Mouse (Mus musculus) CH12.LX (cell line): ENCODE measurements around the gene Zfp11. TPM values are rescaled to one million over a fixed set of nuclear protein-coding genes. Genes with fewer than 3 reads are reported as not detected.

ENCODE experiments used
- DNase-seq: peaks from one replicate; pipeline ENCODE4 v3.0.0-alpha.2; 2013; ENCODE audit errors: extremely low read depth
- H3K27ac ChIP-seq: 2 replicates; pipeline ENCODE4 v1.5.1; 2012; ENCODE audit warnings: low read depth, mild to moderate bottlenecking, control low read depth, moderate library complexity; ENCODE audit not compliant: insufficient read depth
- H3K27me3 ChIP-seq: replicated peaks from 2 replicates; pipeline ENCODE3; 2012; ENCODE audit warnings: inconsistent platforms
- H3K36me3 ChIP-seq, 2 experiments: replicated peaks in 1 of 2; 2 replicates each; pipeline versions ENCODE3 to v1.6.1; 2012; ENCODE audit warnings: inconsistent platforms in 1 of 2, low read length in 1 of 2, mild to moderate bottlenecking in 1 of 2, mixed read lengths in 1 of 2, moderate library complexity in 1 of 2; ENCODE audit not compliant: control insufficient read depth in 1 of 2, insufficient read depth in 1 of 2
- H3K4me1 ChIP-seq, 2 experiments: 2 replicates each; pipeline ENCODE4 v1.6.1; 2012; ENCODE audit warnings: inconsistent platforms in 1 of 2, moderate library complexity in 1 of 2; ENCODE audit not compliant: insufficient read depth in 2 of 2, control insufficient read depth in 1 of 2
- H3K4me2 ChIP-seq: 2 replicates; pipeline ENCODE4 v1.6.1; 2012; ENCODE audit warnings: low read depth, mild to moderate bottlenecking, control low read depth; ENCODE audit not compliant: poor library complexity, insufficient read depth, severe bottlenecking
- H3K4me3 ChIP-seq, 3 experiments: fragments of 150-350 bp in 1 of 3; sonication (generic) in 1 of 3; replicated peaks in 1 of 3; 2 replicates each; pipeline versions ENCODE3 to v1.5.1; 2011 to 2012; ENCODE audit warnings: low read depth in 2 of 3, low read length in 2 of 3, mild to moderate bottlenecking in 2 of 3, moderate library complexity in 2 of 3, control low read depth in 1 of 3, improper control_type of control experiment in 1 of 3, inconsistent platforms in 1 of 3, mixed read lengths in 1 of 3; ENCODE audit not compliant: poor library complexity in 1 of 3
- H3K79me2 ChIP-seq: replicated peaks from 2 replicates; pipeline ENCODE4 v1.6.1; 2012; ENCODE audit warnings: mild to moderate bottlenecking, moderate library complexity; ENCODE audit not compliant: control insufficient read depth, poor library complexity, insufficient read depth, severe bottlenecking; ENCODE audit errors: extremely low read depth
- H3K9ac ChIP-seq: 2 replicates; pipeline ENCODE4 v1.6.1; 2012; ENCODE audit warnings: low read depth, mild to moderate bottlenecking, control low read depth, moderate library complexity; ENCODE audit not compliant: insufficient read depth
- H3K9me3 ChIP-seq: replicated peaks from 2 replicates; pipeline ENCODE3; 2012; ENCODE audit warnings: low read length, inconsistent platforms, mixed read lengths
- CTCF ChIP-seq, 2 experiments: IDR thresholded peaks in 1 of 2; conservative IDR thresholded peaks in 1 of 2; 2 replicates each; pipeline ENCODE4 v1.5.1; 2011 to 2012; ENCODE audit warnings: low read depth in 2 of 2, low read length in 2 of 2, improper control_type of control experiment in 1 of 2, inconsistent platforms in 1 of 2, mild to moderate bottlenecking in 1 of 2, moderate library complexity in 1 of 2
- HCFC1 ChIP-seq: IDR thresholded peaks from 2 replicates; pipeline ENCODE4 v1.6.1; 2012; ENCODE audit warnings: low read depth, mild to moderate bottlenecking, inconsistent platforms, low read length, improper control_type of control experiment
- JUN ChIP-seq: IDR thresholded peaks from 2 replicates; pipeline ENCODE4 v1.6.1; 2011; ENCODE audit warnings: low read depth, mild to moderate bottlenecking, low read length, improper control_type of control experiment, moderate library complexity; ENCODE audit not compliant: insufficient read depth
- MAX ChIP-seq: IDR thresholded peaks from 2 replicates; pipeline ENCODE4 v1.6.1; 2011; ENCODE audit warnings: low read length, improper control_type of control experiment
- MYC ChIP-seq: IDR thresholded peaks from 2 replicates; pipeline ENCODE4 v1.6.1; 2011; ENCODE audit warnings: low read depth, mild to moderate bottlenecking, improper control_type of control experiment, low read length
- NELFE ChIP-seq: IDR thresholded peaks from 2 replicates; pipeline ENCODE4 v1.6.1; 2011; ENCODE audit warnings: low read depth, low read length, improper control_type of control experiment
- POLR2AphosphoS2 ChIP-seq: IDR thresholded peaks from 2 replicates; pipeline ENCODE4 v1.6.1; 2011; ENCODE audit warnings: low read depth, low read length, improper control_type of control experiment
- RAD21 ChIP-seq: IDR thresholded peaks from 2 replicates; pipeline ENCODE4 v1.6.1; 2011; ENCODE audit warnings: low read depth, mild to moderate bottlenecking, low read length, improper control_type of control experiment, moderate library complexity
- SMC3 ChIP-seq: IDR thresholded peaks from 2 replicates; pipeline ENCODE4 v1.6.1; 2011; ENCODE audit warnings: low read depth, low read length, improper control_type of control experiment
- TBP ChIP-seq: conservative IDR thresholded peaks from 2 replicates; pipeline ENCODE4 v1.6.1; 2011; ENCODE audit warnings: low read depth, low read length, improper control_type of control experiment
- TCF12 ChIP-seq: IDR thresholded peaks from 2 replicates; pipeline ENCODE4 v1.6.1; 2014; ENCODE audit warnings: low read depth, mild to moderate bottlenecking, inconsistent platforms, low read length, improper control_type of control experiment
- UBTF ChIP-seq: IDR thresholded peaks from 2 replicates; pipeline ENCODE4 v1.6.1; 2012; ENCODE audit warnings: low read depth, mild to moderate bottlenecking, inconsistent platforms, low read length, improper control_type of control experiment, moderate library complexity
- USF1 ChIP-seq: IDR thresholded peaks from 2 replicates; pipeline ENCODE4 v1.6.1; 2014; ENCODE audit warnings: low read depth, mild to moderate bottlenecking, inconsistent platforms, low read length, improper control_type of control experiment
- USF2 ChIP-seq: conservative IDR thresholded peaks from 2 replicates; pipeline ENCODE4 v1.6.1; 2011; ENCODE audit warnings: low read depth, low read length, improper control_type of control experiment
- ZNF384 ChIP-seq: IDR thresholded peaks from 2 replicates; pipeline ENCODE4 v1.6.1; 2012; ENCODE audit warnings: low read depth, low read length, improper control_type of control experiment, inconsistent platforms
- dilution Hi-C: fragments of 300-500 bp; cut with MboI; formaldehyde crosslinking; loops from 2 replicates; pipeline ENCODE4 v1.14.3; 2020; ENCODE audit warnings: low sequenced_read_pairs; ENCODE audit not compliant: extremely low pct_unique_long_range_greater_than_20kb, extremely low pct_ligation_motif_present
- in situ Hi-C: fragments of 300-500 bp; cut with MboI; formaldehyde crosslinking; loops from 3 replicates; pipeline ENCODE4 v1.14.3; 2019; ENCODE audit warnings: low sequenced_read_pairs, low pct_ligation_motif_present, low pct_unique_long_range_greater_than_20kb, mixed read lengths
- polyA plus RNA-seq: library from polyadenylated mRNA; unstranded; fragments of >175 nt; gene quantifications from 2 replicates; pipeline ENCODE4 v1.2.1, GENCODE M21; 2012; ENCODE audit warnings: low read depth; ENCODE audit not compliant: insufficient read length
- total RNA-seq, 2 experiments: library from RNA; depleted of rRNA; stranded (reverse); fragments of 300-350 nt in 1 of 2; fragments of >200 nt in 1 of 2; gene quantifications; 2 replicates each; pipeline ENCODE4 v1.2.3; 2012 to 2014

Gene Zfp11
- not detected in 2 replicates for total RNA-seq (2012; rRNA removed)
- not detected in 2 replicates for total RNA-seq (2014; rRNA removed)
- polyA plus RNA-seq: not detected in 2 replicates

GRCm38 (mm10) chr5:129670036-129670458 lies at the start of gene Zfp11:
Zfp11 (minus strand) TSS chr5:129670099.
- no peak within 1 kb of the TSS for H3K27ac ChIP-seq

GRCm38 (mm10) chr5:129717016-129717415 lies 47.1 kb upstream of the Zfp11 start:
- Histone ChIP-seq H3K4me3 (no peak overlapping the region), H3K9me3 (peaks cover 2% of the 10 kb centered on the region), H3K79me2 (peaks cover 9% of the 10 kb centered on the region; the same call in 1 of the 2 replicates), H3K4me1 (peaks cover 0 to 13% of the 10 kb centered on the region in 2 experiments; a peak in 3 of 4 replicates), H3K36me3 (peaks cover 31 to 42% of the 10 kb centered on the region in 2 experiments), H3K9ac (no peak overlapping the region), H3K27me3 (peaks cover 12% of the 10 kb centered on the region), H3K4me2 (no peak overlapping the region), H3K27ac (no peak overlapping the region)
- peak; percentile 20 for DNase-seq
- TF ChIP-seq NELFE: no peak
- TF ChIP-seq USF1: no peak
- TF ChIP-seq CTCF (conservative IDR thresholded peaks at IDR 0.05 in 1 of 2, IDR thresholded peaks at IDR 0.05 in 1 of 2; ENCODE audit: low read depth in 2 of 2, low read length in 2 of 2): peak in 1 of 2 experiments; percentile 11; a peak in 1 of 4 replicates
- dilution Hi-C loops (no loop called here), in situ Hi-C loops (no loop called here)

More at GRCm38 (mm10) chr5:129670036-129670458, at the start of gene Zfp11:
- Histone ChIP-seq H3K36me3 (no peaks in the 10 kb centered on the region), H3K9me3 (peaks cover 2% of the 10 kb centered on the region), H3K4me2 (no peak within 1 kb of the TSS), H3K9ac (no peak within 1 kb of the TSS), H3K79me2 (no peaks in the 10 kb centered on the region), H3K4me1 (no peaks in the 10 kb centered on the region), H3K4me3 (no peak within 1 kb of the TSS), H3K27me3 (peaks cover 43% of the 10 kb centered on the region)
- DNase-seq: no peak
- TF ChIP-seq RAD21: no peak
- TF ChIP-seq TCF12: no peak
- TF ChIP-seq MAX: no peak
- TF ChIP-seq SMC3: no peak
- no peak for TF ChIP-seq USF1
- no peak for TF ChIP-seq HCFC1
- no peak for TF ChIP-seq UBTF
- TF ChIP-seq JUN: no peak
- TF ChIP-seq POLR2AphosphoS2: no peak
- no peak for TF ChIP-seq CTCF (conservative IDR thresholded peaks at IDR 0.05 in 1 of 2, IDR thresholded peaks at IDR 0.05 in 1 of 2; ENCODE audit: low read depth in 2 of 2, low read length in 2 of 2)
- TF ChIP-seq ZNF384: no peak
- no peak for TF ChIP-seq TBP
- TF ChIP-seq MYC: no peak
- TF ChIP-seq USF2: no peak
- in situ Hi-C loops: no loop called here
- dilution Hi-C loops: no loop called here
